Mouse (Mus musculus) retina, adult 2 months (tissue): Measurements from ENCODE around the gene Dnm3.

Source experiments
- DNase-seq: peaks from one replicate; pipeline ENCODE4 v3.0.0-alpha.2; 2012; ENCODE audit warnings: low read depth, low spot score

Gene Dnm3

GRCm38 (mm10) chr1:162162677-162163076 lies 315.2 kb downstream of the Dnm3 start:
- DNase-seq = no peak

GRCm38 (mm10) chr1:162162249-162162648 lies 315.6 kb downstream of the Dnm3 start:
- no peak for DNase-seq

- DNase-seq = no peak
Measured at GRCm38 (mm10) chr1:162160718-162161117, 317.1 kb downstream of the Dnm3 start.

- DNase-seq = no peak
Measured at GRCm38 (mm10) chr1:162158486-162158885, 319.3 kb downstream of the Dnm3 start.

GRCm38 (mm10) chr1:162157659-162158058 lies 320.2 kb downstream of the Dnm3 start:
- no peak for DNase-seq

- no peak for DNase-seq
Measured at GRCm38 (mm10) chr1:162156873-162157272, 321.0 kb downstream of the Dnm3 start.

- DNase-seq = no peak
Measured at GRCm38 (mm10) chr1:162155546-162155945, 322.3 kb downstream of the Dnm3 start.

GRCm38 (mm10) chr1:162153118-162153517 lies 324.7 kb downstream of the Dnm3 start:
- no peak for DNase-seq

- no peak for DNase-seq
Measured at GRCm38 (mm10) chr1:162149730-162150129, 328.1 kb downstream of the Dnm3 start.

- DNase-seq = no peak
Measured at GRCm38 (mm10) chr1:162147554-162147953, 330.3 kb downstream of the Dnm3 start.

- DNase-seq = no peak
Measured at GRCm38 (mm10) chr1:162145748-162146147, 332.1 kb downstream of the Dnm3 start.

GRCm38 (mm10) chr1:162144992-162145391 lies 332.8 kb downstream of the Dnm3 start:
- DNase-seq = no peak

- no peak for DNase-seq
Measured at GRCm38 (mm10) chr1:162143974-162144912, 333.6 kb downstream of the Dnm3 start.

GRCm38 (mm10) chr1:162142285-162142684 lies 335.5 kb downstream of the Dnm3 start:
- no peak for DNase-seq

- DNase-seq = no peak
Measured at GRCm38 (mm10) chr1:162136328-162136727, 341.5 kb downstream of the Dnm3 start.

- DNase-seq = no peak
Measured at GRCm38 (mm10) chr1:162135451-162136213, 342.2 kb downstream of the Dnm3 start.

- DNase-seq = no peak
Measured at GRCm38 (mm10) chr1:162134651-162135066, 343.2 kb downstream of the Dnm3 start.

- DNase-seq = no peak
Measured at GRCm38 (mm10) chr1:162132908-162133641, 344.8 kb downstream of the Dnm3 start.

- DNase-seq = no peak
Measured at GRCm38 (mm10) chr1:162126856-162127792, 350.7 kb downstream of the Dnm3 start.

- DNase-seq = no peak
Measured at GRCm38 (mm10) chr1:162124396-162124795, 353.4 kb downstream of the Dnm3 start.
